Mouse (Mus musculus): Measurements from ENCODE around the gene Mrs2. TPM values are rescaled to one million over a fixed set of nuclear protein-coding genes. Genes with fewer than 3 reads are reported as not detected.

Mrs2 gene
- polyA plus RNA-seq, 1 experiment, result 19.5 TPM

- DNase-seq, result no peak
- Histone ChIP-seq H3K4me1 (ENCODE audit: control insufficient read depth, insufficient read depth, low read length) (peaks cover 7% of the 10 kb centered on the region), H3K4me3 (replicated peaks; ENCODE audit: extremely low read depth, low read depth, low read length) (no peak overlapping the region)
- 90% methylated on average over 9 of the region's 9 CpGs for WGBS
- TF ChIP-seq CTCF (IDR thresholded peaks at IDR 0.05; ENCODE audit: insufficient read depth, low read length) (no peak), POLR2A (IDR thresholded peaks at IDR 0.05; ENCODE audit: borderline replicate concordance, extremely low read depth, low read depth, low read length) (no peak)
These were observed 80.7 kb downstream of the Mrs2 start for GRCm38 (mm10) chr13:24939472-24939871.

DNA sequence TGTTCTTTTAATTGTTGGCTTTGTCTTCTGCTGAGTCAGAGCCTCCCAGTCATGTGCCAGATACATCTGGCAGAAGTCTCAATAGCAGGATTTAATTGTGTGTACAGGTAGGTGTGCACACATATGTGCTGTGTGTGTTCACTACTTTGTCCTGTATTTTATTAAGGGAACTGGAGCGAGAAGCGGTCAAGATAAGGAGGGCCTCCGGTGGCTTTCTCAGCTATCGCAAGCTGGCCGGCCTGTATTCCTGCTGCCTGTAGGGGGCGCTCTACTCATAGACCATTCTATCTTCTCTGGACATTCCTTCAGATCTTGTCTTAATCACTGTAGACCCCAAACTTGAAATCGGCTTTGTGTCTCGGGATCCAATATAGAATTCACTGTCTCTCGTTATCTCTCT lies 81.5 kb downstream of the Mrs2 start:
- peaks cover 7% of the 10 kb centered on the region for H3K4me1 ChIP-seq (ENCODE audit: control insufficient read depth, insufficient read depth, low read length)
- WGBS, result 20% methylated on average over 9 of the region's 9 CpGs
- DNase-seq, result peak; percentile 70
- TF ChIP-seq CTCF (IDR thresholded peaks at IDR 0.05; ENCODE audit: insufficient read depth, low read length), result peak; percentile 75
- TF ChIP-seq POLR2A (IDR thresholded peaks at IDR 0.05; ENCODE audit: borderline replicate concordance, extremely low read depth, low read depth, low read length), result no peak
- H3K4me3 ChIP-seq (replicated peaks; ENCODE audit: extremely low read depth, low read depth, low read length), result peak overlapping the region; percentile 13

- 13% methylated on average over 12 of the region's 12 CpGs for WGBS
- H3K4me3 ChIP-seq (replicated peaks; ENCODE audit: extremely low read depth, low read depth, low read length), result peak overlapping the region; percentile 83
- DNase-seq, result no peak
- TF ChIP-seq CTCF (IDR thresholded peaks at IDR 0.05; ENCODE audit: insufficient read depth, low read length), result no peak
- no peak for TF ChIP-seq POLR2A (IDR thresholded peaks at IDR 0.05; ENCODE audit: borderline replicate concordance, extremely low read depth, low read depth, low read length)
- H3K4me1 ChIP-seq (ENCODE audit: control insufficient read depth, insufficient read depth, low read length), result peaks cover 7% of the 10 kb centered on the region
These were observed 82.4 kb downstream of the Mrs2 start for GRCm38 (mm10) chr13:24937839-24938166.

Other genes with a start within 250 kb of the Mrs2 start
- 27.0 and 34.5 TPM in 2 replicates for gene BC005537, start 218.7 kb downstream of the Mrs2 start, polyA plus RNA-seq (2012; rRNA removed)
- gene Acot13, start 188.8 kb downstream of the Mrs2 start, polyA plus RNA-seq (2012; rRNA removed), result 32.3 and 32.6 TPM in 2 replicates
- 8.9 and 12.7 TPM in 2 replicates for gene Tdp2, start 188.7 kb downstream of the Mrs2 start, polyA plus RNA-seq (2012; rRNA removed)
- 0.71 and 0.86 TPM in 2 replicates for gene D130043K22Rik, start 175.2 kb downstream of the Mrs2 start, polyA plus RNA-seq (2012; rRNA removed)
- gene Aldh5a1, start 82.7 kb downstream of the Mrs2 start, polyA plus RNA-seq (2012; rRNA removed), result 3.8 TPM in 2 replicates
- 1.8 and 9.0 TPM in 2 replicates for gene Gpld1, start 77.2 kb downstream of the Mrs2 start, polyA plus RNA-seq (2012; rRNA removed)
- gene Dcdc2a, start 35.6 kb upstream of the Mrs2 start, polyA plus RNA-seq (2012; rRNA removed), result 0.63 and 0.95 TPM in 2 replicates